Mouse (Mus musculus): ENCODE data around the gene Lefty2.
"Not testable (repeated sequence)": the region's sequence is repeated elsewhere in the genome, so short reads cannot be mapped to it uniquely, and the experiment has no call there.

The Lefty2 gene

DNA sequence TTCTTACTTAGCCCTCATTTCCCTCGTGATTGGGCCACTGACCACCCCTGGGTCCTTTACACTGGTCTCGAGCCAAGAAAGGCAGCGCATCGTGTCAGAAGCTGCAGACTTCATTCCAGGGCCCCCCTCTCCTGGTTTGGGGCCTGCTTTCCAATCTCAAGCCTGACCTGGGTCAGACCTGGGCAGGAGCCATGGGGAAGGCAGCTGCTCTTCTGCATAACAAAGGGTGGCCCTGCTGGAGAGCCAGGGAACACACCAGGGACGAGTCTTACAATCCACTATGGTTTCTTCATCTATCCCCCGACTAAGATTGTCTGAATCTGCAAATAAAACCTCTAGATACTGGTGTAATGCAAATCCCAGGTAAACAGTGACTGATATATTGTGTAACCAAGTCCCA is 40.8 kb downstream of the Lefty2 start:
- in situ Hi-C loops (cut with MboI, MseI) = no loop called here

DNA sequence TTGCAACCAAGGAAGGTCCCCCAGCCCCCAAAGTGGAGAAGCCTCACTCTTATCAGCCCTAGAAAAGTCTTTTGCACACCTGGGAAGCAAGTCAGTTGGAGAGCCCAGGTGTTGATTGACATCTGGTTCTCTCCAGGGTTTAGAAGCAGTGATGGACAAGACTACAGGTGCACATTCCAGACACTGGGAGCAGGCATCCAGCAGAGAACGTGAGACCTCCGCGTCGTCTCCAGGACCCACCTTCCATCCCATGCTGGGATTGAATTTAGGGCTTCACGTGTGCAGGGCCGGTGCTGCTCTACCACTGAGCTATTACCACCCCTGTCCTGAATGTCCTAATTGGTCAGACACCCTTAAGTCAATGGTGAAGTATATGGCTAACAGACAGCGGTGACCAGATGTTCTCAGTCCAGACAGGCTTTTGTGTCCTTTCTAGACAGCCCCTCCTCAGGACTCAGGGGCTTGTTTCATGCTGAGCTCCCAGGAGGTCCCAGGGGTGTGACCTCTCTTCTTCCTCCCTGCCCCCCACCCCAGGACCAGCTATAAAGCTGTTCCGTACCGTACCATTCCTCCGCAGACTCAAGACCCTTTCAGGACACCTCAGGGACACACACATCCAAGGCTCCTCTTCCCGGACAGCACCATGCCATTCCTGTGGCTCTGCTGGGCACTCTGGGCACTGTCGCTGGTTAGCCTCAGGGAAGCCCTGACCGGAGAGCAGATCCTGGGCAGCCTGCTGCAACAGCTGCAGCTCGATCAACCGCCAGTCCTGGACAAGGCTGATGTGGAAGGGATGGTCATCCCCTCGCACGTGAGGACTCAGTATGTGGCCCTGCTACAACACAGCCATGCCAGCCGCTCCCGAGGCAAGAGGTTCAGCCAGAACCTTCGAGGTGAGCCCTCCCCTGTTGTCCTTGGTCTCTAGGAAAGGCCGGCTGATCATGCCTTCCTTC is 41.8 kb downstream of the Lefty2 start, which contains the start of gene Lefty1:
TSS of gene Lefty1 (plus strand) at position 556 of the 953 bp plus-strand sequence.
- in situ Hi-C loops (cut with MboI, MseI) = no loop called here

DNA sequence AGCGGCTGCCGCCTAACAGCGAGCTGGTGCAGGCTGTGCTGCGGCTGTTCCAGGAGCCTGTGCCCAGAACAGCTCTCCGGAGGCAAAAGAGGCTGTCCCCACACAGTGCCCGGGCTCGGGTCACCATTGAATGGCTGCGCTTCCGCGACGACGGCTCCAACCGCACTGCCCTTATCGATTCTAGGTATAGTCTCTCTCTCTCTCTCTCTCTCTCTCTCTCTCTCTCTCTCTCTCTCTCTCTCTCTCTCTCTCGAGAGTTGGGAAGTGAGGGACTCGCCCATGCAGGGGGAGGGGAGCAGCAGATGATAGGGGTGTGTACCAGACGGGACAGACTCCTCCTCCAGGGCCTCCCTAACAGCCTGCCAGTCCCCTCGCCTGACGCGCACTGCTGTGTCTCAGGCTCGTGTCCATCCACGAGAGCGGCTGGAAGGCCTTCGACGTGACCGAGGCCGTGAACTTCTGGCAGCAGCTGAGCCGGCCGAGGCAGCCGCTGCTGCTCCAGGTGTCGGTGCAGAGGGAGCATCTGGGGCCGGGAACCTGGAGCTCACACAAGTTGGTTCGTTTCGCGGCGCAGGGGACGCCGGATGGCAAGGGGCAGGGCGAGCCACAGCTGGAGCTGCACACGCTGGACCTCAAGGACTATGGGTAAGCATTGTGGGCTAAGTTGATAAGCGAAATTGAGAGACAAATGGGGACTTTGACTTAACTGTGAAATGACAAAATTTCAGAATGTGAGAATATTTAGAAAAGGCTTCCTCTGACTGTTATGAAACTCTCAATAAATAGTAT is 43.9 kb downstream of the Lefty2 start:
- in situ Hi-C loops (cut with MboI, MseI) = not testable (repeated sequence)

DNA sequence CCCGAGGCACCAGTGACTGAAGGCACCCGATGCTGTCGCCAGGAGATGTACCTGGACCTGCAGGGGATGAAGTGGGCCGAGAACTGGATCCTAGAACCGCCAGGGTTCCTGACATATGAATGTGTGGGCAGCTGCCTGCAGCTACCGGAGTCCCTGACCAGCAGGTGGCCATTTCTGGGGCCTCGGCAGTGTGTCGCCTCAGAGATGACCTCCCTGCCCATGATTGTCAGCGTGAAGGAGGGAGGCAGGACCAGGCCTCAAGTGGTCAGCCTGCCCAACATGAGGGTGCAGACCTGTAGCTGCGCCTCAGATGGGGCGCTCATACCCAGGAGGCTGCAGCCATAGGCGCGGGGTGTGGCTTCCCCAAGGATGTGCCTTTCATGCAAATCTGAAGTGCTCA is 44.7 kb downstream of the Lefty2 start:
- in situ Hi-C loops (cut with MboI, MseI) = not testable (repeated sequence)

DNA sequence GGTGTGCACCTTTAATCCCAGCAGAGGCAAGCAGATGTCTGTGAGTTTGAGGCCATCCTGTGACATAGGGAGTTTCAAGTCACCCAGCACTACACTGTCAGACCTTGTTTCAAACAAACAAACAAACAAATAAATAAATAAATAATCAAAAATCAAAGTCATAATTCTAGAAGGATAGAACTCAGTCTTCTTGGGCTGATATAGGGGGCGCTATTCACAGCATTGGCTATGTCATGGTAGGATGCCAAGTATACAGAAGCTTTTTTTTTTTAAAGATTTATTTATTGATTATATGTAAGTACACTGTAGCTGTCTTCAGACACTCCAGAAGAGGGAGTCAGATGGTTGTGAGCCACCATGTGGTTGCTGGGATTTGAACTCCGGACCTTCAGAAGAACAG is 45.9 kb downstream of the Lefty2 start:
- in situ Hi-C loops (cut with MboI, MseI) = not testable (repeated sequence)

DNA sequence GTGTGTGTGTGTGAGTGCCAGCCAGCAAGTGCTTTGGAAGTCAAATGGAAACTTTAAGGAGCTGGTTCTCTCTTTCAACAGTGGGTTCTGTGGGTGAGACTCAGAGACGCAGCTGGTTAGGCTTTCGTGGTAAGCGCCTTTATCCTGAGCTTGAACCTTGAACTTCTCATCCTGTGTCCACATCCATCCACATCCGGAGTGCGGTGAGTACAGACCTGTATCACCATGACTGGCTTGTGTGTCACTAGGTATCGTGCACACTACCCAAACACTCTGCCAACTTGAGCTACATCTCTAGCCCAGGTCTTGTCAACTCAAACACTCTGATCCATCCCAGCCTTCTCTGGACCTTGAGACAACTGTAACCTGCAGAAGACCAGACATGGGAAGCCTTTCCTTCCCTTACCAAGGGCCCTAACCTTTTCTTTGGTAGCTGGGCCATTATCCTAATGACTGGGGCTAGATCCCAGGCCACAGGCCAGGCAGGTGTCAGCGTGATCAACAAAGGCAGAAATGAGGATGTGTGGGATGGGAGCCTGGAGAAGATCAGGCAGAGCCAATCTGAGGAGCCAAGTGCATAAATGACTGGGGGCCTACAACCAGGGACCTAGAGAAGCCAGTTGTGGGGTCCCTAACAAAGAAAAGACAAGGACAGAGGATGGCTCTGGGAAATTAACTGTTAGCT is 48.0 kb downstream of the Lefty2 start:
- in situ Hi-C loops (cut with MboI, MseI) = loop anchor here (5.0 kb wide), 1 partner anchor 39 kb away; the partner anchor contains the start of gene Pycr2

DNA sequence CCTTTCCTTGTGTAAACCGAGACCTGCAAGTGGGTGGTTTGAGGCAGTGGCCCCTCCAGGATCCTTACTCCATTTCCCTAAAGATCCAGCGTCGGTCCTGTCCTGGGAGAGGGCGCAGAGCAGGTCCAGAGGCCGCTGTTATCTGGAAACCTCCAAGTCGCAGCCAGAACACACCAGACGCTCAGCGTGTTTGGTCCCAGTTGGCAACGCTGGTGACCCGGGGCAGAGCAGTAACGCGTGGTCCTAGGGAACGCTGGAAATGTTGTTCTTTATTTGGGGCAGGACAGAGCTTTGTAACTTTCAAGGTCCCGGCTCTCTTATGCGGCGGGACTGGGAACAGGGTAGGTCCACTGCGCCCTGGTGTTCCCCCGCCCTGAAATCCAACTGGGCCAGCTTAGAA is 48.8 kb downstream of the Lefty2 start:
- in situ Hi-C loops (cut with MboI, MseI) = loop anchor here (5.0 kb wide), 1 partner anchor 39 kb away; the partner anchor contains the start of gene Pycr2

DNA sequence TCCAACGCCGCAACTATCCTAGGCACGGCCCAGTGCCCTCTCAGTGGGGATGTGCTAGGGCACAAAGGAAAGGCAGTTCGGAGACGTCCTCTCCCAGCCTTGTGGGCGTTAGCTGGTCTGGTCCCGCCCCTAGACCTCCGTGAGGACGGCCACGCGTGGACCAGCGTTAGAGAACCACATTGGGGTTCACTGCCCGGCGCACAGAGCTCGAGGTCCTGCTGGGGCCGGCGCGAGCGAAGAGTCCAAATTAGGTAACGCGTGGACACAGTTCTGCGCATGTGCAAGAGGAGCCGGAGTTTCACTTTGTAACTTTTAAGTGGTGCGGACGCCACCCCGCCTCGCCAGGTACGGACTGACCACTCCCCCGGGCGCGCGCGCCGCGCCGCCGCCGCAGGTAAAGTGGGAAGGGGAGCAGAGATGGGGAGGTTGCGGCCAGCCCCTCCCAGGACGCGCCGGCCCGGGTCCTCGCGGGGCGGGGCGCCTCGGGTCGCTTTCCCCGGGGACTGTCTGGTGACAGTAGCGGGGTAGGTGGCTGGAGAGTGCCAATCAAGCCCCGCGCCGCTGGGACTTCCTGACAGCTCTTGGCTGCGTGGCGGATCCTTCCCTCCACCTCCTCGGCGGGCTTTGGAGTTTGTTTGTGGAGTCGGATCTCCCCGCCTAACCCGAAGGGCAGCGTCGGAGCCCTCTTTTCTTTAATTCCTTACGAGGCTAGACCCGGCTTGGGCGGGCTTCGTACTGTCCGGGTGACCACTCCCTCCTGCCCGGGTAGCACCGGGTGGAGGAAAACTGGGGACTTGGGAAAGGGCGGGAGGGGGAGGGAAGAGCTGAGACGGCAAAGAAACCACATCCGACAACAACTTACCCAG is 49.5 kb downstream of the Lefty2 start, which contains the start of gene Tmem63a:
TSS of gene Tmem63a (plus strand) at position 179 of the 866 bp plus-strand sequence.
- in situ Hi-C loops (cut with MboI, MseI) = loop anchor here (5.0 kb wide), 1 partner anchor 40 kb away; the partner anchor contains the start of gene Pycr2

DNA sequence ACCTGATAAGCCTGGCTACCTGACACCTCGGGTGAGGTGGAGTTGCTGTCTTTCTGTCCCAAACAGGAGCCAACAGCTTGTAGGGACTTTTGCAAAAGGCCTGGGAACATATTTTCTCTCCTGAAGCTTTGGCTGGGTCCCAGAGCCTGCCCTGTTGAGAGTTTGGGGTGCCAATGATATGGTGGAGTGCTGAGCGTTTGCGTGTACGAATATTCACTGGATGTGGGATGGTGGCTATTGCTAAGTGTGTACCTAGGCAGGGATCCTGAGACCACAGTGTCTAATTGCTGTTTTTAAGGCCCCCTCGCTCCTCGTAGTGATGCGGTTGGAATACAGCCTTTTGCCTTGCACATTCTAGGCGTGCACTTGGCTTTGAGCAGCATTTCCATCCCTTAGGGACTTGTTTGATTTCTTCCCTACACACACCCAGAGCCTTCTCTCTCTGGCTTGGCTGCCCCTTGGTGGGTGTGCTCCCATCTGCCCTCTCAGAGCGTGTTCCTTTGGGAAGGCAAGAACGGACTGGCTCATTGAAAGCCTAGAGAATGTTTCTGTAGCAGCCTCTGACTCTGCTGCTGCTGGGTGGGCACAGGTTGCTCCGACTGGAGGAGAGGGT is 50.2 kb downstream of the Lefty2 start:
- in situ Hi-C loops (cut with MboI, MseI) = loop anchor here (5.0 kb wide), 1 partner anchor 41 kb away; the partner anchor contains the start of gene Pycr2

DNA sequence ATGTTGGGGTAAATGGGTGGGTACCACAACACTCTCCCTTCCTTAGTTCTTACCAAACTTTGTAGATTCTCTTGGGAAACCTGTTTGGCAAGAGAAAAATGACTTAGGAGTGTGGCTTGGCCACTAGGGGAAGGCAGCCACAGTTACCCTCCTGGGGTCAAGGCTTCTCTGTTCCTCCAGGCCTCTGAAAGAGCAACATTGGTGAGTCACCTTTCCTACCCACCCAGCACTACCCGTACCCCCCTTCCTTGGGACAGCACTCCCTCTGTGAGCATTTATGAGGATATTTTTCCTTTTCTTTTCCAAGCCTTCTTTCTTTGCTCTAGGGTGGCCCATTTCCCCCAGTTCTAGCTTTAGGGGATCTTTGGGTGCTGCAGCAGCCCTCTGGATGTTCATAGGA is 51.0 kb downstream of the Lefty2 start:
- in situ Hi-C loops (cut with MboI, MseI) = loop anchor here (5.0 kb wide), 1 partner anchor 42 kb away; the partner anchor contains the start of gene Pycr2

DNA sequence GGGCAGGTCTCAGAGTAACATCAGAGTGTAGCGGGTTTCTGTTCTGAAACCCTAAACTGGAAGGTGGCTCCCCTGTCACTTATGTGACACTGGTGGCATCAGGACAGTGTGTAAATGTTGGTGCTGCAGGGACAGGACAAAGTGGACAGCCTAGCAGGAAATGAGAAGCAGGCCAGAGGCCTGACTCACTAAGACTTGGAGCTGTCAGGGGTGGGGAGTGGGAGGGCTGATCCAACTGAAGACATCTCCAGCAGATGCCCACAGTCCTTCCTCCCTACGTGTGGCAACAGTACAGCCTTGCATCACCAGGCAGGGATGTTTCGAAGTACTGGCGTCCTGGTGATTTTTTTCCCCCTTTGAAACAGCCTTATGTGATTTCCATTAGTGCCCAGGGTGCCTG is 51.6 kb downstream of the Lefty2 start:
- in situ Hi-C loops (cut with MboI, MseI) = loop anchor here (5.0 kb wide), 1 partner anchor 42 kb away; the partner anchor contains the start of gene Pycr2

DNA sequence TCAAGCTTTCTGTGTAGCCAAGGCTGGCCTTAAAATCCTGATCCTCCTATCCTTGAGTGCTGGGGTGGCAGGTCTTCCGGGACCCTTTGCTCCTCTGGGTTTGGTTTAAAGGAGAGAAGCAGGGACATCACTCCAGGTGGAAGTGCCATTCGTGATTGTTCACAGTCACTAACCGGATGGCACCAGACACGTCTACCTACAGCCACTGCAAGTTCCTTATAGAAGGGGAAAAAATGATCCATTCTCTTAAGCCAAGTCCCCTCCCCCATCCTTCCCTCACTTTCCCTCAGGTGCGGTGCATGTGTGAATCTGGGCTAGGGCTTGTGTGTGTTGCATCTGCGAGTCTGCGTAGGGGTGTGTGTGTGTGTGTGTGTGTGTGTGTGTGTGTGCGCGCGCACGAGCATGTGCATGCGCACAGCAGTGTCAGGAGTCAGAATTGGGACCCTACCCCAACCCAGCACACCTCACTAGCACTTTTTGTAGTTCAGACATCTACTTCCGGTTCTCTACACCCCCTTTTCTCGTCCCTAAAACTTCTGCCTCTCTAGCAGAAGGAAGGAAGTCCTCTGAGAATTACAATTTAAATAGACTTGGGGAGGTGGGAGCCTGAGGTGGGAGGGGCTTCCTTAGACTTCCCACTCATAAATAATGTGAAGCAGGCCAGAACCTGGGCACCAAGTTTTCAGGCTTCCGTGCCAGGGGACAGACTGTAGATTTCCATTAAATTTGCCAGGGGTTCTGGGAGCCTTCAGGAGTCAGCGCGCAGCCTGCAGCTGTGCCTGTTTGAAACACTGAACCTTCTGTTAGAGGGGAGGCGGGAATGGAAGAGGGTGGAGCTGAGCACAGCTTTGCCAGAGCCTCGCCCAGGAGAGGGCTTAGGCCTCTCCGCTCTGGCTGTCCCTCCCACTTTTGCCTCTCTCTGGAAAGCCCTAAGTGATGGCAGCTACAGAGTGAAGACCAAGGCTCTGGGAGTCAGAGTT is 52.4 kb downstream of the Lefty2 start:
- in situ Hi-C loops (cut with MboI, MseI) = no loop called here

DNA sequence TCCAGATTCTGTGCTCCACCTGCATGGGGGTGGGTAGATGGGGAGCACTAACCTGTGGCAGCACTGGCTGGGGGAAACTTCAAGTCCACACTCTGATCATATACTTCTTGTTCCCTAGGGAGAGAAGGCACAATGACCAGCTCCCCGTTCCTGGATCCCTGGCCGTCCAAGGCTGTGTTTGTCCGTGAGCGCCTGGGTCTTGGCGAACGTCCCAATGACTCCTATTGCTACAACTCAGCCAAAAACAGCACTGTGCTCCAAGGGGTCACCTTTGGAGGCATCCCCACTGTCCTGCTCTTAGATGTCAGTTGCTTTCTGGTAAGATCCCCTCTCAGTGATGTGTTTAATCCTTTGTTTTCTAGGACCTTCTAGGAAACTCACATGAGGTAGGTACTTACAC is 53.5 kb downstream of the Lefty2 start:
- in situ Hi-C loops (cut with MboI, MseI) = no loop called here
